Mouse (Mus musculus) hematopoietic stem cell, adult 5-6 weeks (primary cell): Measurements from ENCODE around the gene A630076J17Rik. TPM values are rescaled to one million over a fixed set of nuclear protein-coding genes. Genes with fewer than 3 reads are reported as not detected.

Experiments
- ATAC-seq, 2 experiments: fragments of 125-278 bp in 1 of 2; replicated peaks in 1 of 2; 2 replicates each; pipeline ENCODE4 v1.8.0; 2016 to 2017; ENCODE audit warnings: inconsistent platforms in 2 of 2, mild to moderate bottlenecking in 2 of 2, moderate number of reproducible peaks in 2 of 2, low read depth in 1 of 2, moderate TSS enrichment in 1 of 2; ENCODE audit not compliant: low FRiP score in 2 of 2, poor library complexity in 2 of 2, severe bottlenecking in 2 of 2, insufficient read depth in 1 of 2, low TSS enrichment in 1 of 2
- total RNA-seq: library from RNA; stranded (forward); fragments of 172-1452, 232-1000 nt; gene quantifications from 2 replicates; pipeline ENCODE4 v1.2.3, GENCODE M21; 2017

Gene A630076J17Rik
- total RNA-seq, 1 experiment from 2014 or later, result not detected

- no peak for ATAC-seq
Measured at GRCm38 (mm10) chr3:107257924-107258323, 27.5 kb downstream of the A630076J17Rik start.

GRCm38 (mm10) chr3:107260956-107261850, 30.8 kb downstream of the A630076J17Rik start:
- ATAC-seq, result no peak

GRCm38 (mm10) chr3:107261851-107262165, 31.4 kb downstream of the A630076J17Rik start:
- no peak for ATAC-seq

- no peak for ATAC-seq
Measured at GRCm38 (mm10) chr3:107266814-107267345, 36.5 kb downstream of the A630076J17Rik start.

- no peak for ATAC-seq
Measured at GRCm38 (mm10) chr3:107272433-107272832, 42.0 kb downstream of the A630076J17Rik start.

GRCm38 (mm10) chr3:107273820-107274219, 43.4 kb downstream of the A630076J17Rik start:
- peak; percentile 79 to 85 for ATAC-seq

GRCm38 (mm10) chr3:107275351-107275750, 44.9 kb downstream of the A630076J17Rik start:
- no peak for ATAC-seq

- no peak for ATAC-seq
Measured at GRCm38 (mm10) chr3:107275996-107276395, 45.6 kb downstream of the A630076J17Rik start.

GRCm38 (mm10) chr3:107276626-107277025, 46.2 kb downstream of the A630076J17Rik start:
- no peak for ATAC-seq

GRCm38 (mm10) chr3:107278479-107279269, 48.3 kb downstream of the A630076J17Rik start, which contains the start of gene Lamtor5:
TSS of gene Lamtor5 (plus strand) at chr3:107278858.
- peak; percentile 86 to 91 for ATAC-seq

Other genes starting within 250 kb of the A630076J17Rik start
- 16.3 and 16.8 TPM in 2 replicates for gene Kcna3, start 194.4 kb upstream of the A630076J17Rik start, total RNA-seq
- not detected in 2 replicates for gene Kcna2, start 129.5 kb upstream of the A630076J17Rik start, total RNA-seq
- not detected in 2 replicates for gene Kcna10, start 47.6 kb upstream of the A630076J17Rik start, total RNA-seq
- not detected in 2 replicates for gene Cym, start 8.9 kb upstream of the A630076J17Rik start, total RNA-seq
- not detected in 2 replicates for gene Prok1, start 9.1 kb downstream of the A630076J17Rik start, total RNA-seq
- 43.8 and 51.2 TPM in 2 replicates for gene Lamtor5, start 48.2 kb downstream of the A630076J17Rik start, total RNA-seq
- not detected in 2 replicates for gene Slc16a4, start 60.6 kb downstream of the A630076J17Rik start, total RNA-seq
- gene Rbm15, start 103.1 kb downstream of the A630076J17Rik start, total RNA-seq, result 34.5 and 34.9 TPM in 2 replicates
- gene Kcnc4, start 228.9 kb downstream of the A630076J17Rik start, total RNA-seq, result not detected in 2 replicates